Mouse (Mus musculus) CH12.LX (cell line): ENCODE measurements around the gene Psmd9. TPM values are rescaled to one million over a fixed set of nuclear protein-coding genes. Genes with fewer than 3 reads are reported as not detected.
A peak's percentile ranks its signal among the peaks of the same experiment; 100 is the strongest.
"Not testable (repeated sequence)": the region's sequence is repeated elsewhere in the genome, so short reads cannot be mapped to it uniquely, and the experiment has no call there.

Experiments used
- DNase-seq: peaks from one replicate; pipeline ENCODE4 v3.0.0-alpha.2; 2013; ENCODE audit errors: extremely low read depth
- H3K27ac ChIP-seq: 2 replicates; pipeline ENCODE4 v1.5.1; 2012; ENCODE audit warnings: low read depth, mild to moderate bottlenecking, control low read depth, moderate library complexity; ENCODE audit not compliant: insufficient read depth
- H3K27me3 ChIP-seq: replicated peaks from 2 replicates; pipeline ENCODE3; 2012; ENCODE audit warnings: inconsistent platforms
- H3K36me3 ChIP-seq, 2 experiments: replicated peaks in 1 of 2; 2 replicates each; pipeline versions ENCODE3 to v1.6.1; 2012; ENCODE audit warnings: inconsistent platforms in 1 of 2, low read length in 1 of 2, mild to moderate bottlenecking in 1 of 2, mixed read lengths in 1 of 2, moderate library complexity in 1 of 2; ENCODE audit not compliant: control insufficient read depth in 1 of 2, insufficient read depth in 1 of 2
- H3K4me1 ChIP-seq, 2 experiments: 2 replicates each; pipeline ENCODE4 v1.6.1; 2012; ENCODE audit warnings: inconsistent platforms in 1 of 2, moderate library complexity in 1 of 2; ENCODE audit not compliant: insufficient read depth in 2 of 2, control insufficient read depth in 1 of 2
- H3K4me2 ChIP-seq: 2 replicates; pipeline ENCODE4 v1.6.1; 2012; ENCODE audit warnings: low read depth, mild to moderate bottlenecking, control low read depth; ENCODE audit not compliant: poor library complexity, insufficient read depth, severe bottlenecking
- H3K4me3 ChIP-seq, 3 experiments: fragments of 150-350 bp in 1 of 3; sonication (generic) in 1 of 3; replicated peaks in 1 of 3; 2 replicates each; pipeline versions ENCODE3 to v1.5.1; 2011 to 2012; ENCODE audit warnings: low read depth in 2 of 3, low read length in 2 of 3, mild to moderate bottlenecking in 2 of 3, moderate library complexity in 2 of 3, control low read depth in 1 of 3, improper control_type of control experiment in 1 of 3, inconsistent platforms in 1 of 3, mixed read lengths in 1 of 3; ENCODE audit not compliant: poor library complexity in 1 of 3
- H3K79me2 ChIP-seq: replicated peaks from 2 replicates; pipeline ENCODE4 v1.6.1; 2012; ENCODE audit warnings: mild to moderate bottlenecking, moderate library complexity; ENCODE audit not compliant: control insufficient read depth, poor library complexity, insufficient read depth, severe bottlenecking; ENCODE audit errors: extremely low read depth
- H3K9ac ChIP-seq: 2 replicates; pipeline ENCODE4 v1.6.1; 2012; ENCODE audit warnings: low read depth, mild to moderate bottlenecking, control low read depth, moderate library complexity; ENCODE audit not compliant: insufficient read depth
- H3K9me3 ChIP-seq: replicated peaks from 2 replicates; pipeline ENCODE3; 2012; ENCODE audit warnings: low read length, inconsistent platforms, mixed read lengths
- CHD2 ChIP-seq: IDR thresholded peaks from 2 replicates; pipeline ENCODE4 v1.6.1; 2011; ENCODE audit warnings: low read length, improper control_type of control experiment
- CTCF ChIP-seq, 2 experiments: IDR thresholded peaks in 1 of 2; conservative IDR thresholded peaks in 1 of 2; 2 replicates each; pipeline ENCODE4 v1.5.1; 2011 to 2012; ENCODE audit warnings: low read depth in 2 of 2, low read length in 2 of 2, improper control_type of control experiment in 1 of 2, inconsistent platforms in 1 of 2, mild to moderate bottlenecking in 1 of 2, moderate library complexity in 1 of 2
- ELF1 ChIP-seq: IDR thresholded peaks from 2 replicates; pipeline ENCODE4 v1.6.1; 2014; ENCODE audit warnings: low read depth, mild to moderate bottlenecking, inconsistent platforms, low read length, improper control_type of control experiment
- EP300 ChIP-seq: IDR thresholded peaks from 2 replicates; pipeline ENCODE4 v1.6.1; 2011; ENCODE audit warnings: low read length, improper control_type of control experiment
- IRF4 ChIP-seq: IDR thresholded peaks from 2 replicates; pipeline ENCODE4 v1.6.1; 2014; ENCODE audit warnings: low read depth, mild to moderate bottlenecking, inconsistent platforms, low read length, improper control_type of control experiment
- MAZ ChIP-seq: IDR thresholded peaks from 2 replicates; pipeline ENCODE4 v1.6.1; 2012; ENCODE audit warnings: low read depth, mild to moderate bottlenecking, inconsistent platforms, low read length, improper control_type of control experiment, moderate library complexity
- MEF2A ChIP-seq: IDR thresholded peaks from 2 replicates; pipeline ENCODE4 v1.6.1; 2014; ENCODE audit warnings: low read depth, mild to moderate bottlenecking, inconsistent platforms, low read length, improper control_type of control experiment, borderline replicate concordance
- MXI1 ChIP-seq: IDR thresholded peaks from 2 replicates; pipeline ENCODE4 v1.6.1; 2011; ENCODE audit warnings: mild to moderate bottlenecking, low read depth, low read length, improper control_type of control experiment
- NELFE ChIP-seq: IDR thresholded peaks from 2 replicates; pipeline ENCODE4 v1.6.1; 2011; ENCODE audit warnings: low read depth, low read length, improper control_type of control experiment
- PAX5 ChIP-seq: IDR thresholded peaks from 2 replicates; pipeline ENCODE4 v1.6.1; 2012; ENCODE audit warnings: low read length, inconsistent platforms, mixed read lengths
- POLR2AphosphoS2 ChIP-seq: IDR thresholded peaks from 2 replicates; pipeline ENCODE4 v1.6.1; 2011; ENCODE audit warnings: low read depth, low read length, improper control_type of control experiment
- RAD21 ChIP-seq: IDR thresholded peaks from 2 replicates; pipeline ENCODE4 v1.6.1; 2011; ENCODE audit warnings: low read depth, mild to moderate bottlenecking, low read length, improper control_type of control experiment, moderate library complexity
- TBP ChIP-seq: conservative IDR thresholded peaks from 2 replicates; pipeline ENCODE4 v1.6.1; 2011; ENCODE audit warnings: low read depth, low read length, improper control_type of control experiment
- USF2 ChIP-seq: conservative IDR thresholded peaks from 2 replicates; pipeline ENCODE4 v1.6.1; 2011; ENCODE audit warnings: low read depth, low read length, improper control_type of control experiment
- ZC3H11A ChIP-seq: IDR thresholded peaks from 2 replicates; pipeline ENCODE4 v1.6.1; 2012; ENCODE audit warnings: low read depth, mild to moderate bottlenecking, inconsistent platforms, low read length, improper control_type of control experiment
- ZNF384 ChIP-seq: IDR thresholded peaks from 2 replicates; pipeline ENCODE4 v1.6.1; 2012; ENCODE audit warnings: low read depth, low read length, improper control_type of control experiment, inconsistent platforms
- dilution Hi-C: fragments of 300-500 bp; cut with MboI; formaldehyde crosslinking; loops from 2 replicates; pipeline ENCODE4 v1.14.3; 2020; ENCODE audit warnings: low sequenced_read_pairs; ENCODE audit not compliant: extremely low pct_unique_long_range_greater_than_20kb, extremely low pct_ligation_motif_present
- in situ Hi-C: fragments of 300-500 bp; cut with MboI; formaldehyde crosslinking; loops from 3 replicates; pipeline ENCODE4 v1.14.3; 2019; ENCODE audit warnings: low sequenced_read_pairs, low pct_ligation_motif_present, low pct_unique_long_range_greater_than_20kb, mixed read lengths
- polyA plus RNA-seq: library from polyadenylated mRNA; unstranded; fragments of >175 nt; gene quantifications from 2 replicates; pipeline ENCODE4 v1.2.1, GENCODE M21; 2012; ENCODE audit warnings: low read depth; ENCODE audit not compliant: insufficient read length
- total RNA-seq, 2 experiments: library from RNA; depleted of rRNA; stranded (reverse); fragments of 300-350 nt in 1 of 2; fragments of >200 nt in 1 of 2; gene quantifications; 2 replicates each; pipeline ENCODE4 v1.2.3; 2012 to 2014

Psmd9 gene
- total and polyA plus RNA-seq, 3 experiments: 30.8 to 38.0 (median 35.5) TPM

GRCm38 (mm10) chr5:123201987-123202386 is 32.8 kb downstream of the Psmd9 start:
- dilution Hi-C loops: no loop called here
- no peak overlapping the region for H3K4me3 ChIP-seq
- TF ChIP-seq ZNF384 (no peak), NELFE (no peak), CHD2 (no peak), MEF2A (no peak), PAX5 (no peak), EP300 (no peak), RAD21 (no peak), IRF4 (no peak), POLR2AphosphoS2 (no peak), ELF1 (no peak), USF2 (no peak), MAZ (no peak), TBP (no peak), ZC3H11A (no peak), MXI1 (no peak)
- DNase-seq: no peak
- no peaks in the 10 kb centered on the region for H3K79me2 ChIP-seq
- H3K4me1 ChIP-seq: peaks cover 2 to 5% of the 10 kb centered on the region in 2 experiments; a peak in 1 of 4 replicates
- no peak overlapping the region for H3K9ac ChIP-seq
- peaks cover 2% of the 10 kb centered on the region for H3K27me3 ChIP-seq
- no peaks in the 10 kb centered on the region for H3K9me3 ChIP-seq
- H3K36me3 ChIP-seq: no peaks in the 10 kb centered on the region
- H3K27ac ChIP-seq: no peak overlapping the region
- H3K4me2 ChIP-seq: no peak overlapping the region
- in situ Hi-C loops: no loop called here

GRCm38 (mm10) chr5:123202771-123203170 is 33.6 kb downstream of the Psmd9 start:
- H3K27ac ChIP-seq, H3K4me1 ChIP-seq, H3K4me2 ChIP-seq, H3K79me2 ChIP-seq, H3K9me3 ChIP-seq, dilution Hi-C loops, H3K36me3 ChIP-seq: not testable (repeated sequence)
- TF ChIP-seq CTCF (conservative IDR thresholded peaks at IDR 0.05 in 1 of 2, IDR thresholded peaks at IDR 0.05 in 1 of 2; ENCODE audit: low read depth in 2 of 2, low read length in 2 of 2): peak in 1 of 2 experiments; percentile 13; a peak in 2 of 4 replicates
- TF ChIP-seq, all 38 proteins: peak for 1; not testable (repeated sequence) for 37
- H3K27me3 ChIP-seq, H3K9ac ChIP-seq, DNase-seq, in situ Hi-C loops, H3K4me3 ChIP-seq: not testable (repeated sequence)

GRCm38 (mm10) chr5:123203591-123203990 is 34.4 kb downstream of the Psmd9 start:
- H3K27me3 ChIP-seq, H3K4me3 ChIP-seq, H3K27ac ChIP-seq, H3K36me3 ChIP-seq, in situ Hi-C loops, DNase-seq, H3K9me3 ChIP-seq, dilution Hi-C loops, H3K79me2 ChIP-seq, H3K9ac ChIP-seq, H3K4me1 ChIP-seq, H3K4me2 ChIP-seq: not testable (repeated sequence)

- H3K36me3 ChIP-seq, H3K4me1 ChIP-seq, H3K4me3 ChIP-seq, DNase-seq, H3K27me3 ChIP-seq, H3K9ac ChIP-seq, in situ Hi-C loops, H3K4me2 ChIP-seq, H3K27ac ChIP-seq, H3K9me3 ChIP-seq, dilution Hi-C loops, H3K79me2 ChIP-seq: not testable (repeated sequence)
These were observed 53.3 kb downstream of the Psmd9 start for GRCm38 (mm10) chr5:123222346-123223050.
